Mouse (Mus musculus) C2C12 (cell line): ENCODE measurements around the gene 1700042G07Rik. TPM values are rescaled to one million over a fixed set of nuclear protein-coding genes. Genes with fewer than 3 reads are reported as not detected.
A peak's percentile ranks its signal among the peaks of the same experiment; 100 is the strongest.

Source experiments
- H3K27me3 ChIP-seq: one replicate; pipeline ENCODE4 v1.6.1; 2011; ENCODE audit not compliant: control insufficient read depth, insufficient read depth, insufficient read length
- H3K36me3 ChIP-seq: one replicate; pipeline ENCODE4 v1.6.1; 2011; ENCODE audit not compliant: control insufficient read depth, insufficient read depth
- H3K4me3 ChIP-seq: one replicate; pipeline ENCODE4 v1.5.1; 2011; ENCODE audit warnings: mild to moderate bottlenecking, control low read depth; ENCODE audit not compliant: poor library complexity, insufficient read depth, severe bottlenecking
- H3K79me2 ChIP-seq: one replicate; pipeline ENCODE4 v1.6.1; 2011; ENCODE audit not compliant: control insufficient read depth, insufficient read depth
- H3K79me3 ChIP-seq: one replicate; pipeline ENCODE4 v1.6.1; 2011; ENCODE audit warnings: low read depth, control low read depth
- H3ac ChIP-seq: one replicate; pipeline ENCODE3; 2011; ENCODE audit warnings: low read depth; ENCODE audit not compliant: control insufficient read depth, insufficient read length
- CEBPB ChIP-seq: IDR thresholded peaks from one replicate; pipeline ENCODE4 v1.6.1; 2011; ENCODE audit warnings: low read depth, mild to moderate bottlenecking, control low read depth, moderate library complexity
- CTCF ChIP-seq: IDR thresholded peaks from one replicate; pipeline ENCODE4 v1.5.1; 2011; ENCODE audit not compliant: control insufficient read depth, insufficient read depth, insufficient read length
- FOSL1 ChIP-seq: IDR thresholded peaks from one replicate; pipeline ENCODE4 v1.8.0; 2011; ENCODE audit warnings: mild to moderate bottlenecking, low read length; ENCODE audit not compliant: poor library complexity, insufficient read depth, severe bottlenecking
- MAX ChIP-seq: IDR thresholded peaks from one replicate; pipeline ENCODE4 v1.6.1; 2011; ENCODE audit warnings: mild to moderate bottlenecking, control low read depth
- MYOD1 ChIP-seq: IDR thresholded peaks from one replicate; pipeline ENCODE4 v1.6.1; 2011; ENCODE audit warnings: low read depth; ENCODE audit not compliant: control insufficient read depth, insufficient read length
- MYOG ChIP-seq: IDR thresholded peaks from one replicate; pipeline ENCODE4 v1.6.1; 2011; ENCODE audit not compliant: control insufficient read depth, insufficient read length; ENCODE audit errors: extremely low read depth
- USF1 ChIP-seq: IDR thresholded peaks from one replicate; pipeline ENCODE4 v1.6.1; 2011; ENCODE audit warnings: low read depth, mild to moderate bottlenecking, control low read depth, moderate library complexity
- polyA plus RNA-seq: library from polyadenylated mRNA; unstranded; fragments of >200 nt; fragmentation: generic; extraction: Trizol; gene quantifications from one replicate; pipeline ENCODE4 v1.2.1, GENCODE M21; 2012; ENCODE audit warnings: missing spikeins

1700042G07Rik gene
- polyA plus RNA-seq, 1 experiment, result not detected

DNA sequence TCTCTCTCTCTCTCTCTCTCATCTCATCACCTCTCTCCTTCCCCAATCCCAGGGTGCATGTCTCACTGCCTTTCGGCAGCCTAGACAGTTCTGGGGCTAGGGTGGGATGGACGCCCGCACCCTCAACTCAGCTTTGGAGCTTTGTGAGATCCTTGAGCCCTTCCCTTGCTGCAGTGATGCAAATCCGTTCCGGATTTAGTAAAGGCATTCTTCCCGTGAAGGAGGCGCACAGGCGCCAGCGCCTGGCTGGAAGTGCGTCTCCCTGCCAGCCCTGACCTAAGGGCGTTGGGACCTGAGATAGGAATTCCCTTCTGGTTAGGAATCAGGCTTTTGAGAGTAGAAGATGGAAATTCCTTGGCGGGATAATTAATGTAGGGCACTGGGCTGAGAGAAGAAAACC lies 9.6 kb downstream of the 1700042G07Rik start:
- TF ChIP-seq CEBPB (no peak), FOSL1 (no peak), MYOD1 (no peak), MYOG (no peak)
- Histone ChIP-seq H3K4me3 (no peak overlapping the region), H3ac (no peak overlapping the region)

DNA sequence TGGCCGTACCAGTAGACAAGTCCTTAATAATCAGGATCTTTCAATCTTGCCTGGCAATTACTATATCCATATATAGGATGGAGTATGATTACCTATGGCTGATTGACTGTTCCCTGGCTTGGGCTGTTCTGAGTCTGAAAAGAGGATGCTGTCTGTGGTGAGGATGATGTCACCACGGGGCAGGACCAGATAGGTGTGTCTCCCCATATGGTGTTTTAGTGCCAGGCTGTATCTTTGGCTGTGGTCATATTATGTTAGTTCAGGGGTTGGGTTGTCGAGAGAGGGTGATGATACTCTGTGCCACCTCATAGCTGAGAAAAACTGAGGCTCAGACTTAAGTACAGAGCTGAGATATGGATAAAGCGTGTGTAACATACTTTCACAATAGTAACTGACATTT lies 11.9 kb downstream of the 1700042G07Rik start:
- Histone ChIP-seq H3K27me3 (no peaks in the 10 kb centered on the region), H3K79me3 (no peaks in the 10 kb centered on the region), H3K36me3 (no peaks in the 10 kb centered on the region), H3K4me3 (no peak overlapping the region), H3ac (no peak overlapping the region), H3K79me2 (no peaks in the 10 kb centered on the region)
- TF ChIP-seq CTCF (no peak), CEBPB (no peak), MAX (no peak), MYOG (no peak), USF1 (no peak), FOSL1 (no peak), MYOD1 (no peak)

More for the DNA sequence above, 9.6 kb downstream of the 1700042G07Rik start:
- no peaks in the 10 kb centered on the region for H3K79me2 ChIP-seq
- no peaks in the 10 kb centered on the region for H3K27me3 ChIP-seq
- no peaks in the 10 kb centered on the region for H3K79me3 ChIP-seq
- no peaks in the 10 kb centered on the region for H3K36me3 ChIP-seq

DNA sequence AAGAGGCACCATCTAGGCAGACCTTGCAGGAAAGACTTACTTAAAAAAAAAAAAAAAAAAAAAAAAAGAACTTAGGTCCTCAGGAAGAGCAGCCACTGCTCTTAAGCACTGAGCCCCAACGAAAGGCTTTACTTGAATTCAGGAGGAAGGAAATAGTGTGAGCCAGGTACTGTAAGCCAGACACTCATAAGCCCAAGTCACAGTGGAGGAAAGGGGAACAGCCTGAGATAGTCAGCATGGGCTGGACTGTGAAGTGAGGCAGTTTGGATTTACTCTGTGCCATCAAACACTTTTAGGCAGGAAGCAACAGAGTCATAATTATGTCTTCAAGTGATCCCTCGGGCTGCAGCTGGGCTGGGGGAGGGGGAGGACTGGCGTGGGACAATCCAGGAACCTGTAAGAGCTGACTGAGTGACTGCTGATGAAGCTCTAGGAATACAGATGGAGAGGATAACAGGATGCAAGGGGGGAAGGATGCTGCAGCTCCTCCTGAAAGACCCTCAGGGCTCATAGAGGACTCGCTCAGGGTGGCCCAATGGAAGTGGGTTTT lies 19.2 kb downstream of the 1700042G07Rik start:
- no peaks in the 10 kb centered on the region for H3K36me3 ChIP-seq
- no peaks in the 10 kb centered on the region for H3K27me3 ChIP-seq
- H3K4me3 ChIP-seq, result no peak overlapping the region
- TF ChIP-seq MYOG, result no peak
- TF ChIP-seq MYOD1, result no peak
- TF ChIP-seq FOSL1, result no peak
- TF ChIP-seq MAX, result no peak
- no peak for TF ChIP-seq CTCF
- no peak for TF ChIP-seq CEBPB
- TF ChIP-seq USF1, result no peak
- H3K79me2 ChIP-seq, result no peaks in the 10 kb centered on the region
- no peak overlapping the region for H3ac ChIP-seq
- no peaks in the 10 kb centered on the region for H3K79me3 ChIP-seq

DNA sequence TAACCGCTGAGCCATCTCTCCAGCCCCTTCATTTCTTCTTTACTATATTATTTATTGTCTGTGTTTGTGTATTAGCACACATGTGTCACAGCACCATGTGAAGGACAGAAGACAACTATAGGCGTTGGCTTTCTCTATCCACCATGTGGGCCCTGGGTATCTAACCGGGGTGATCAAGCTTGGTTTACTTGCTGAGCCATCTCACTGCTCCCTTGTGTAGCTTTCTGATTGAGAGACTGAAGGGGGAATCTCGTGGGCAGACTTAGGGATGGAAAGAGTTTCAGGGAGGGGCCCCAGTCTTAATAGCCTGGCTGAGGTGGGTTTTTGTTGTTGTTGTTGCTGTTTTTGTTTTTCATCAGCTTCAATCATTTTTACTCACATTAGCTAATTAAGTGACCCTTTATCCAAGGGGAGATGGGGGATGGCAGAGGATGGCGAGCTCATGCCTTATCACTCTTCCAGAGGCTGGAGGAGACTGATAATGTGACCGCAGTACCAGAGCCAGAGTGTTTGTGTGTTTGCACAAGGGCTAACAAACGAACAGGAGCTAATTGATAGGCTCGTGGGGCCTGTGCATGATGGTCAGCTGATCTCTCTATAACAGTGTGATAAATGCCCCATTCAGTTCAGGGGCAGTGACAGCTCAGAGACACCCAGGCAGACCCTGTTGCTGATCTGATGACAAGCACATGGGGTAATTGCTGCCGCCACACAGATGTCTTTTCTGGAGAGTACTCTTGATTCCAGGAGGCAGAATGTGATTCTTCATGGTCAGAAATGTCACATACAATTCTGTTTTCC lies 20.6 kb downstream of the 1700042G07Rik start:
- Histone ChIP-seq H3K4me3 (no peak overlapping the region), H3K27me3 (no peaks in the 10 kb centered on the region), H3K79me3 (no peaks in the 10 kb centered on the region), H3ac (no peak overlapping the region), H3K36me3 (no peaks in the 10 kb centered on the region), H3K79me2 (no peaks in the 10 kb centered on the region)
- no peak for TF ChIP-seq CEBPB
- no peak for TF ChIP-seq MAX
- no peak for TF ChIP-seq MYOD1
- TF ChIP-seq CTCF, result no peak
- no peak for TF ChIP-seq USF1
- no peak for TF ChIP-seq MYOG
- TF ChIP-seq FOSL1, result no peak

DNA sequence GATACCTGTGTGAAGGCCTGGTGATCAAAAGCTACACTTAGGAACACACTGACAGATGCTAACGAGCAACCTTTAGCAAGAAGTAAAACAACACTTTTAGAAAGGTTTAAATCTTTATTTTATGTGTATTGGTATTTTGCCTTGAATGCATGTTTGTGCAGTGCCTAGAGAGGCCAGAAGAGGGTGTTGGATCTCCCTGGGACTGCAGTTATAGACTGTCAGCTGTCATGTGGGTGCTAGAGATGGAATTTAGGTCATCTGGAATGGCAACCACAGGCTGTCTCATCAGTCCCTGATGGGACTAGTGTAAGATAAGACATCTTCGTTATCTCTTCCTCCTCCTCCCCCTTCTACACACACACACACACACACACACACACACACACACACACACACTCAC lies 25.2 kb downstream of the 1700042G07Rik start:
- TF ChIP-seq MAX, result no peak
- TF ChIP-seq MYOG, result no peak
- TF ChIP-seq USF1, result no peak
- TF ChIP-seq MYOD1, result peak; percentile 50
- Histone ChIP-seq H3K79me2 (no peaks in the 10 kb centered on the region), H3K27me3 (no peaks in the 10 kb centered on the region), H3ac (no peak overlapping the region), H3K36me3 (no peaks in the 10 kb centered on the region), H3K4me3 (no peak overlapping the region), H3K79me3 (no peaks in the 10 kb centered on the region)

DNA sequence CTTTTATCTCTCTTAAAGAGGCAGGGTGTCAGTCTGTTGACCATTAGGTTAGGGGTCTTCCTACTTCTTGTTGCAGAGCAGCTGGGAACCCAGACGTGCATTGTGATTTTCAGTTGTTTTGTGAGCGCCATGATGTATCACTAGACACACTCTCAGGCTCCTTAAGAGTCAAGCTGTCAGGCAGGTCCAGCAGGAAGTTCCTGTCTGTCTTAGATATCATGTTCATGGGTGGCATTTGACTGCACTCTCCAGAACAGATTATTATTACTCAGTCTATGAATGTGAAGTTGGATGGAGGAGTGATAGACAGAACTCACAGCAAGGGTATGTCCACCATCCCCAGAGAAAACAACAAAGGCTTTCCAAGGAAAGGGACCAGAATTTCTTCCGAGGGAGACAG lies 31.2 kb downstream of the 1700042G07Rik start:
- Histone ChIP-seq H3K36me3 (no peaks in the 10 kb centered on the region), H3K79me2 (no peaks in the 10 kb centered on the region), H3K79me3 (no peaks in the 10 kb centered on the region), H3K4me3 (no peak overlapping the region), H3ac (no peak overlapping the region), H3K27me3 (no peaks in the 10 kb centered on the region)
- TF ChIP-seq CTCF (no peak), MAX (no peak), USF1 (no peak), FOSL1 (no peak), CEBPB (no peak), MYOD1 (no peak), MYOG (no peak)
